Mouse (Mus musculus): ENCODE results near the gene Cd19.

DNA sequence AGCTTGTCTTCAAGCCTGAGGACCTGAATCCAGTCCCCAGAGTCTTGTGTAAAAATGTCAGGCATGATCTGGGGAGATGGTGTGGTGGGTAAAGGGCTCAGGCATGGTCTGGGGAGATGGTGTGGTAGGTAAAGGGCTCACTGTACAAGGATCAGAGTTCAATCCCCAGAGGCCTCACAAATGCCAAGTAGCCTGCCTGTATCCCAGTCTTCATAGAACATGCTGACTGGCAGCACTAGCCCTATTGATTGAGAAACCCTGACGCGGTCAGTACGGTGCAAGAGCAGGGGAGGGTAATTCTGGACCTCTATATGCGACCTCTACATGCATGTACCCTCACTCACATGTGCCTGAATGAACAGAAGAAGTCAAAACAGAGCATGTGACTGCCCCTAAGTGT lies 2.9 kb upstream of the Cd19 start:
- TF ChIP-seq CTCF (IDR thresholded peaks at IDR 0.05; ENCODE audit: borderline replicate concordance, insufficient read depth, low read depth, low read length) (no peak), POLR2A (IDR thresholded peaks at IDR 0.05; ENCODE audit: borderline replicate concordance, insufficient read depth, low read length) (no peak)

Data from cerebellum, adult 2 months (tissue).